Mouse (Mus musculus) megakaryocyte-erythroid progenitor cell, adult 5-6 weeks (primary cell): ENCODE data around the gene Rnase1. TPM values are rescaled to one million over a fixed set of nuclear protein-coding genes. Genes with fewer than 3 reads are reported as not detected.

Experiments used
- ATAC-seq: replicated peaks from 2 replicates; pipeline ENCODE4 v1.8.0; 2016; ENCODE audit warnings: mild to moderate bottlenecking, inconsistent platforms; ENCODE audit not compliant: severe bottlenecking, poor library complexity, low FRiP score, low TSS enrichment
- total RNA-seq, 2 experiments: library from RNA; stranded (forward) in 1 of 2; stranded (reverse) in 1 of 2; fragments of 200-1000, 215-1000 nt in 1 of 2; fragments of >200 nt in 1 of 2; fragmentation: Nextera tagmentation in 1 of 2; gene quantifications; 2 replicates each; pipeline ENCODE4 v1.2.3; 2014 to 2017

Rnase1 gene
- total RNA-seq, 2 experiments from 2014 or later = not detected

DNA sequence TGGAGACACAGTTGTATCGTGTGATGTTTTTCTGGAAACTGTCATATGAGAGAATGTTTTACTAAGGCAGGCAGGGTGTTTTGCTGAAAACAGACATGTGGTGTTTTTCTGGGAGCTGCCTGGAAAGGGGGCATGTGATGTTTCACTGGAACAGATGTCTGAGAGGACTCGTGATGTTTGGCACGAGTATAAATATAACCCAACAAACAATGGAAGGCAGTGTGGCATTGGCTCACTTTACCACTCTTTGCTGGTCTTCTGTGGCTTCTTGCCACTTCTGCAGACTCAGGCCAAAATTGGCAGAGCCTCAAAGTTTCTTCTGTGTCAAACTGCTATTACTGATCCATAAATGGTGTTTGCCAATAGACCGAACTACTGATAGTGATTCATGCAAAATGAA lies 3.3 kb downstream of the Rnase1 start:
- ATAC-seq = no peak

DNA sequence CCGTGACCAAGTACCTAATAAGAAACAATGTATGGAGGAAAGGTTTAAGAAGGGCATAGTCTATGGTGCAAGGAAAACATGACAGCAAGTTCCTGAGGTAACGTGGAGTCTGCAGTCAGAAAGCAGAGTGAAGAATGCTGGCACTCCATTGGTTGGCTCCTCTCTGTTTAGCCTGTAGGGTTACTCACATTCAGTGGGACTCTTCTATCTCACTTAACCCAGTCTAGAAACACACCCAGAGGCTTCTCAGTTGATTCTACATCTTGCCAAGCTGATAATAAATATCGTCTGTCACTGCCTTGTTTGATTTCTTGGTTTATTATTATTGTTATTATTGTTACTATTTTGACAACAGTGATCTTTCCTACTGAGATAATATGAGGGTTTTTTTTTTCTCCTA lies 4.0 kb downstream of the Rnase1 start:
- ATAC-seq = peak; percentile 85

DNA sequence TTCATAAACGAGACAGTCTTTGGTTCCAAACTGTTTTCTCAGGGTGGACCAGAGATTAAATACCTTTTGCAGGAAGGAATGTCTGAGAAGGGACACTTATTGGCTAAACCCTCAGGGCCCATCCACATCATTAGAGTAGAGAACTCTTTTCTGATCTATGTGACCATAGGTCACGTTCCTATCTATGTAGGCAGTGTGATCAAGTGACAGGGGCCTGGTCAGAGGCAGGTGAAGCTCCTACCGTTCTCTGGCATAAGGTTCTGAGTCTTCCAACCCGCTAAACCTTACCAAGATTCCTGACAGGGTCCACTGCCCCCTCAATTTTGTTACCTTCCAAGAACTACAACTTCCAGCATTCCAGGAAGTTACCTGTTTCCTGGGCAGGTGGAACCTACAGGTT lies 4.5 kb downstream of the Rnase1 start:
- no peak for ATAC-seq

DNA sequence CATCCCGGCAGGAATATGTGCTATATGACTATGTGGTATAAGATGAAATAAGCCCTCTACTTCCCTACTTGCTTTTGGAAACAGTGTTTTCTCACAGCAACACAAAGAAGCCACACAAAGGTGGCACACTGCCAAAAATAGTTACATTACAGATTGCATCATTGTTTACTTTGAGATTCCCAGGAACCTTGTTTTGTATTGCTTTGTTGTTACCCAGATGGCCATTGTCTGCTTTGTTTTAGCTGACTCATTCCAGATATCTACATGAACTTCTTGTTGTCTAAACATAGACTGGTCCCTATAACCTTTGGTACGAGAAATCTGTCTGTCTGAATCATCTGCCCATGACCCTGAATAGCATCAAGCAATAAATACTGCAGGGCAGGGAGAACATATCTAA lies 6.2 kb downstream of the Rnase1 start:
- ATAC-seq = 0 out of 2 replicates have a peak, but pooled peaks have one; percentile 30

DNA sequence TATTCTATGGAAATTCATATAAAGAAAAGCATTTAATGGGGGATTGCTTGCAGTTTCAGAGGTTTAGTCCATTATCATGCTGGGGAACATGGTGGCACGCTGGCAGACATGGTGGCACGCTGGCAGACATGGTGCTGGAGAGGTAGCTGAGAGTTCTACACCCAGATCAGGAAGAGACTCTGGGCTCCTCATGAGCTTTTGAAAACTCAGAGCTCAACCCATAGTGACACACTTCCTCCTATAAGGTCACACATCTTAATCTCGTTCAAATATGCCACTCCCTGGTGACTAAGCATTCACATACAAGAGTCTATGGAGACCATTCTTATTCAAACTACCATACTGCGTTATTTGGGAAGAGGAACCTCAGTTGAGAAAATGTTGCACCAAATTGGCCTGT lies 14.2 kb downstream of the Rnase1 start:
- no peak for ATAC-seq

DNA sequence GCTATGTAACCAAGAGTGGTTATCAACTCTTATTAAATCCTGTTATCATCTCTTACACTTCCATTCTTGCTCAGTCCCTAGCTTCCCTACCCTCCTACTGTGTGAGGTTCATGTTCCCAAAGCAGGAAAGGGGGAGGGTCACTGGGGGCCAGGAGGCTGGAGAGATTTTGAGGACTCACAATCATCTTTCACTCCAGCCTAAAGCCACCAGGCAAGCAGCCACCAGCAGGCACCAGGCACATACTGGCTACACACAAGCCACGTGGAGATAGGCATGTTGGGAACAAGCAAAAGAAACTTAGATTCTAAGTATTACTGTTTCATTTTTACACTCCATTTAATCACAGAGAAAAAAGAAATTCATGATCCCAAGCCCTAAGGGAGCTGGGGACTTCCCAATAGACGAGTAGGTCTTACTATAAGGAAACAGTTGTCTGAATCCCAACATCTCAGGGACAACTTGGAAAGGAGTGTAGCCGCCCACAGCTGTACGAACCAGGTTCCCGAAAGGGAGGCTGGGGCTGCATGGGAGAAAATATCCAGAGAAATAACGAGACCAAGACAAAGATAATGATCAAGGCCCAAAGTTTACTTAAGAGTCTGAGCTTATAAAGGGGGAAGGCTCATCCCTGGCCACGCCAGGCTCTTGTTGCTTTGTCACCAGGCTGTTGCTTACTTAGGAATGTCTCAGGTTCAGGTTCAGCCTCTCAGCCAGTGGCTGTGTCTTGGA lies 15.3 kb downstream of the Rnase1 start:
- ATAC-seq = no peak

DNA sequence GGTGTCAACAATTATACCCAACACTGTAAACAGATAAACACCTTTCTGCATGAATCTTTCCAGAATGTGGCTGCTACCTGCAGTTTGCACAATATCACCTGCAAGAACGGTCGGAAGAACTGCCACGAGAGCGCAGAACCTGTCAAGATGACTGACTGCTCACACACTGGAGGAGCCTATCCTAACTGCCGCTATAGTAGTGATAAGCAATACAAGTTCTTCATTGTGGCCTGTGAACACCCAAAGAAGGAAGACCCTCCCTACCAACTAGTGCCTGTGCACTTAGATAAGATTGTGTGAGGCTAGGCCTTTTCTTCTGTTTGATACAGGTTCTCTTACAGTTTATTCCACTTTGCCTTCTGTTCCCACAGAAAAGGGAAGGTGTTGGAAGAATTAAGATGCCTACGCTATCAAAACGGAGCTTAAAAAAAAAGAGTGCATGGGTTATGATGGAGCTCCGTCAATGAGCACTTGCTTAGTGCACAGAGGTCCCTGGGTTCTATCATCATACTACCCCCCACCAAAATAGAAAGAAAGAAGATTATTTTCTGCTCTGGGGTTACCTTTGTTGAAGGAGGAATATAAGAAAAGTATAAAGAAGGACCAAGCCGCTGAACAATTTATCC lies 16.2 kb downstream of the Rnase1 start:
- ATAC-seq = peak; percentile 91

DNA sequence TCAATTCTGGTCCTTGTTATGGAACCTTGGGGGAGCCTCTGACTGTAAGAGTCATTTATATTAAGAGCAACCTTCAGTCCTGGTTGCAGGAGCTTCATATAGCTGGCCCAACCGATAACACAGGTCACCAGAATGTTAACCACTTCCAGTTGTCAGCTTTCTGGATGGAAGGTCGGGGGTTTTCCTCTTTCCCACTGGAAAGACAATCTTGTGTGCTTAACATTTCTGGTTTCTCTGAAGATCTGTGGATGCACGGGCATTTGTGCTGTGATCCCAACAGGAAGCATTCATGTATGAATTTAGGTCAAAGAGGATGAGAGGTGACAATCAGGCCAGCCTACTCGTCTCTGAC lies 17.0 kb downstream of the Rnase1 start:
- ATAC-seq = no peak

DNA sequence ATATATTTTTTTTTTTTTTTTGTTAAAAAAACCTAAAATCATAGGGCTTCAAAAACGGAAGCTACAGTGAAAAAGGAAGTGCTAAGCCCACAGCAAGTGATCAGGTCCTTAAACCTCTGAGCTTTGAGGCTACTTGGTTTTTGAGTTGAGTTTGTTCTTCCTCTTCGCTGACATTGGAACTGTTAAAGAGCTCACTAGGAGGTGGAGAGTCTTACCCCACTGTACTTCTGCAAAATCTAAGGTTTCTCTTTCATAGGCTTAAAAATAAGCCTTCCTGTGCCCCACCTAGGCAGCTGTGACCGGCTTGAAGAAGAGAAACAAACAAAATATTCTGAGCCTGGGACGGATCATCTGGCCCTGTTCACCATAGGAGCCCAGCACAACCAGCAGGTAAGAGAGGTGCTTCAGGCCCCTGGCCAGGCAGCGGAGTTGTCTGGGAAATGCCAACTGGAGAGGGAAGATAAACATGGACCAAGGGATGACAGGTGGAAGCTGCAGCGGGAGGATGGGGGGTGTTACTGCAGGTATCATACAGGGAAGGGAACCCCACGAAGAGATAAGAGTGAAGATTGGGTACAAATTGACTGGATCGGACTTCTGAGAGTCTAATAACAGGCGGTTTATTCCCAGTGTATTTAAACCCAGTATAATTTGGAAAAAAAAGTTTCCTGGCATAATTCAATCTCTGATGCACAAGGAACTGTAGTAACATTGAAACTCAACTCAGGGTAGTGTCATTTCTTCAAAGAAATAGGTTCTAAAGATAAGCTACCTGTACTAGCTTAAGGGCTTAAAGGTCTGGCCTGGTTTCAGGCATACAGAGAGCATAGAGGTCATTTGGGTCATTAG lies 17.6 kb downstream of the Rnase1 start:
- ATAC-seq = no peak

DNA sequence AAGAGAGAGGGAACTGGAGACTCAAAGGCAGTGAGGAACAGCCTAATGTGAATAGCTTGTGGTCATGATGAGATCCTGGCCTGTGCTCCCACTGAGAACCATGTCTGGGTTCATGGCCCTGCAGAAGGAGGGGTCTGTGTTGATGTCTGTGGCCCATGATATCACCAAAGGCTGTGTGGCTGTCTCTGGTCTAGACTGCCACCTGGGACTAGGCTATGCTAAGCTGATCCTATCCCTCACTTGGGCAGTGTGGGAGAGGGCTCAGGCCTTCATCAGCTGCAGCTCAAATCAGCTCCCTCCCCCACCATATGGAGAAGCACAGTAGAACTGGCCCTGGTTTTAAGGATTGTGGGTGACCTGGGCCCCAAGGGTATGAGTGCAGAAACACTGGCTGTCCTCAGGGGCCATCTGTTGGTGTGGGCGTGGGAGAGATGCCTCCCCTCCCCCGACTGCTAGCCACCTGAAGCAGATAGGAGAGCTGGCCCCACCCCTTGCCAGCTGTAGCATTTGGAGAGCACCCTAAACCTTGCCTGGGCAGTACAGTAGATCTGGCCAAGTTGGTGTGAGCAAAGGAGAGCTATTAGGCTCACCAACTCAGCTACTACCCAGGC lies 18.8 kb downstream of the Rnase1 start:
- ATAC-seq = peak; percentile 72

DNA sequence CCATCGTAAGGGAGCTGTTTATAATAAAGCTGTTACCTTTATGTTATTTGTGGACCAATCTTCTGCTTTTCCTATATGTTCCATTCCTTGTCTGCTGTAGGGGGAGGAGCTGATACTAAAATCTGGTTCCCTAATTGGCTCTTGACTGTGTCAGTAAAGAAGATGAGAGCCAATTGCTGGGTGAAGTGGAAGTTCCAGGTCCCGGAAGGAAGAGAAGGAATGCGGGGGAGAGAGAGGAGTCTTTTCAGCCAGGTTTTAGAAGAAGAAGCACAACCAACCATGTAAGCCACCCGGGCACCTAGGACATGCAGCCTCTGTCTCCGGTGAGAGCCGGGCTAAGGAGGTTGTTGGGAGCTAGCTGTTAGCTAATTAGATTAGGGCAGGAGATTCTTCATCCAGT lies 20.9 kb downstream of the Rnase1 start:
- ATAC-seq = no peak

DNA sequence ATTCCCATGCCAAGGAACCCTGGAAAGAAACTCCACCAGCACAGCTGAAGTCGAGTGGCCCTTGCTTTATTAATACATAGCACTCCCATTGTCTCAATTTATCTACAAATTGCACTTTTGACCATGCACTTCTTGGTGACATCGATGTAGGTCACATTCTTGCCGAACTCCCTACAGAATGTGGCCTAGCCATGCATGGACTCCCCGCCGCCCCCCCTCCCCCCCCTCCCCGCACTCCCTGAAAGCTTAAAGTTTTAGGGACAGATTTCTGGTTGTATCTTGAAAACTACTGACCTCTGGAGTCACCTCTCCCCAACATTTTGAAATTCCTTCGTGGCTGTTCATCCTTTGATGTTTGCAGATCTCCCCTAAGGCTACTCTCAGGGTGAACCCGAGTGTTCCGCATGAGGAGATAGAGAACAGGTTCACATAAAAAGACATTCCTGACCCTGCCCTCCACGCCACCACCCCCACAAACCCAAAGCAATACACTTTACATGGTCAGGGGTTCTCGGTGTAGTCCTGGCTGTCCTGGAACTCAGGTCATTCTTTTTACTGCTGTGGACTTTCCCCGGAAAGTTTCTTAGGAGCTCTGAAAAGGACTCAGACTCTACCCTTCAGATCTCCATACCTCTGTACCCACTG lies 32.5 kb downstream of the Rnase1 start, which contains the start of gene Eddm3b:
Eddm3b (plus strand) TSS at position 511 of the 645 bp plus-strand sequence.
- ATAC-seq = no peak

DNA sequence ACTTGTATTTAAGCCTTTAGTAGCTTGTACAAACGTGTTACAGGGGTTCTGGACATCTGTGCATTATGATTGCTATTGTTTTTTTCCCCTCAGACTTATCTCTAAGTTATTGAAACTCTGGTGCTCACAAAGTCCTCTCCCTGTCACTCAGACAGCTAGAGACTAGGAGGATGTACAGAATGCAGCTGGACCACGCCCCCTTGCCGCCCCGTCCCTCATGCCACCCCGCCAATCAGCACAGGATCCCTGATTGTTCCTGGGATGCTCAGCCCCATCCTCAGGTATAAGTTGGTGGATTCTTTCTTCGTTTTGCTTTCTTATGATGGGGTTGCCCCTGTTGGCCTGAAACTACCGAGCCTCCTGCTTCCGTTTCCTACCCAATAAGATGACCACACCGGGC lies 33.1 kb downstream of the Rnase1 start:
- no peak for ATAC-seq

DNA sequence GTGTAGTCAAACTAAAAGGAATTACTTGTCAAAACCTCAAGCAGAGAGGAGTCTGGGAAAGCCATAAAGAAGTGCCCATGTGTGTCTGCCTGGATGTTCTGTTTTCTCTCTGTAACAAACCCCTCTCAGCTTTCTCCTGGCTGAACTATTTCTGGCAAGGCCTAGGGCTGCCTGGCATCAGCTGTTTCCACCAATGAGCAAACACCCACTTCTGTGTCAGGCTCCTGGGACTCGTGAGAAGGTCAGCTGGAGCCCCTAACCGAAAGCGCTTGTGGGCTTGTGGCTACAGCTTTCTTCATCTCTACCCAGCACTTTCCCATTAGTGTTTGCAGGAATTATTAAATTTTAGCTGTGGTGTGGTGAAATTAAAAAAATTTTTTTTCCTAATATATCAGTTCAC lies 34.6 kb downstream of the Rnase1 start:
- no peak for ATAC-seq

DNA sequence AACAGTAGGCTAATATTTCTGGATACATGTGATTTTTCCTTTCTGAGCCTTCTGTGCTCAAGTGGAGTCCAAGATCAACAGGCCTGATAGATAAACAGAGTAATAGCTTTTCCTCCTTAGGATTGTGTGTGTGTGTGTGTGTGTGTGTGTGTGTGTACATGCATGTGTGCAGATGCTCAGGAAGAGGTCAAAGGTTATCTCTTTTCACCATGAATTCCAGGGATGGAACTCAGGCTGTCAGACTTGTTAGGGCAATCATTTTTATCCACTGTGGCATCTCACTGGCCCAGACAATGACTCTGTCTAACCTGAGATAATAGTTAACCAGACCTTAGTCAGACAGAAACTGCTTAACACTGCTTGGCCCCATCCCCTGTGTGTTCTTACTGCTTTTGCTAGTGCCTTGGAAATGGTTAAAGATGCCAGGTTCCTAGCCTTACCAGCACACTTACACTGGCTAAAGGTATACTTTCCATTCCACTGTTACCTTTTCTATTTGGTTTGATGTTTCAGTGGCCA lies 40.1 kb downstream of the Rnase1 start:
- no peak for ATAC-seq

DNA sequence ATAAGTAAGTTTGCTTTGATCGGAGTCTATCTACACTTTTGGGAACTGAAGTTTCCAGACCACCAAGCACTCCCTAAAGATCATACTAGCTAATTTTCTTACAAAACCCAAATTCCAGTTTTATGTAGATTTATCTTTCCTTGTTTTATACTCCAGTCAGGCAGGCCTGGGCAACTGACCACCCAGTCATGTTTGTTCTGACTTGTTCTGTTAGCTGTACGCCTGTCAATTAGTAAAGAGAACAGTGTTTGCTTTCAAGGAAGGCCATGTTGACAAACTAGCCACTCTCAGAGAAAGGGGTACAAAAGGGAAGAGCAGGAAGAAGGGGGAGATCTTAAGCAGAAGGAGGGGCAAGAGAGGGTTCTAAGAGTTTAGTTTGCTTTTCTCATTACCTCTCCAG lies 42.2 kb downstream of the Rnase1 start:
- no peak for ATAC-seq

DNA sequence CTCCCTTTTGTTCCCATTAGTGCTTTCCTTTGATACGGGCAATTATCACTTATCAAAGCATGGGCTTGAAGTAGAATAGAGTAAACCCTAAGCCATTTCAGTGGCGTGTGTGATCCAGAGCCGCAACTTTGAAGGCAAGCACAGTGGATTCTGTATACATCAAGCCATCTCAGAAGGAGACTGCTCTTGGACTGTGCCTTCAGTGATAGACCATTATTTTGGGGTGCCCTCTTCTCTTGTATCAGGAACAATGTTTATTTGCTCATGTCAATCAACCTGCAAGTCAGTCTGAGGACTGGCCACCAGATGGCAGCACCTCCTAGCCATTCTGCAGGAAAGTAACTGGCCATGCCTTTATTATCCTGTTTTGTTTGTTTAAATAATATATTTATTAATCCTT lies 43.4 kb downstream of the Rnase1 start:
- ATAC-seq = peak; percentile 77

DNA sequence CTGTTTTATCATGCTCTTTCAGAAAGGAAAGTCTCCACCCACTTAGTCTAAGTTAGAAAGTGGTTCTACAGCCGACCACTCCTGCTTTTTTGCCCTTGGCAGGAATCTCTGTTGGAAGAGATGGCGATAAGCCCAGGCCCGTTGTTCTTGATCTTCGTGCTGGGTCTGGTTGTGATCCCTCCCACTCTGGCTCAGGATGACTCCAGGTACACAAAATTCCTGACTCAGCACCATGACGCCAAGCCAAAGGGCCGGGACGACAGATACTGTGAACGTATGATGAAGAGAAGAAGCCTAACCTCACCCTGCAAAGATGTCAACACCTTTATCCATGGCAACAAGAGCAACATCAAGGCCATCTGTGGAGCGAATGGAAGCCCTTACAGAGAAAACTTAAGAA lies 45.3 kb downstream of the Rnase1 start:
- no peak for ATAC-seq

DNA sequence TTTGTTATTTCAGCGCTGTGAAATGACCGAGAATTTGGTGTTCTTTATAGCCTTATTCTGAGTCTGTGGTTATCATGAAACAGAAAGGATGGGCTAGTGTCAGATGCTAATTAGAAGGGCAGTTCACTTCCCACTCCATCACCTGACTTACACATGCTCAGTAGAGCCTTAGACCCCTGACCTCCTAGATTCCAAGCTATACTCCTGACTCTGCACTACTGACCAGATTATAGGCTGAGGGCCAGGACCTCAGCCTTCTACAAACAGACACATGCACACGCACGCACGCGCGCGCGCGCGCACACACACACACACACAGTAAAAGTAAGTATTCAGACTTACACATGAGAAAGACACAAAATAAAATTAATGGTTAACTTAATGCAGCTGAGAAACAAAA lies 47.7 kb downstream of the Rnase1 start:
- no peak for ATAC-seq
